Mouse (Mus musculus) lung, postnatal 0 days (tissue): ENCODE results near the gene Naip5. TPM values are rescaled to one million over a fixed set of nuclear protein-coding genes. Genes with fewer than 3 reads are reported as not detected.
"Not testable (repeated sequence)": the region's sequence is repeated elsewhere in the genome, so short reads cannot be mapped to it uniquely, and the experiment has no call there.

ENCODE experiments used
- ATAC-seq: fragments of 200-750 bp; cut with Nextera tagmentation; 2 replicates; pipeline ENCODE4 v1.8.0; 2017; ENCODE audit warnings: moderate library complexity
- DNase-seq: peaks from one replicate; pipeline ENCODE4 v3.0.0-alpha.2; 2016; ENCODE audit warnings: low spot score
- H3K27ac ChIP-seq: fragments of 300-500 bp; sonication (generic); 2 replicates; pipeline ENCODE4 v1.5.1; 2014; ENCODE audit warnings: antibody characterized with exemption, mild to moderate bottlenecking, low read length, mixed read lengths
- H3K27me3 ChIP-seq: fragments of 300-500 bp; sonication (generic); replicated peaks from 2 replicates; pipeline ENCODE4 v1.6.1; 2014; ENCODE audit warnings: low read length, mixed read lengths; ENCODE audit not compliant: insufficient read depth
- H3K36me3 ChIP-seq: fragments of 300-500 bp; sonication (generic); 2 replicates; pipeline ENCODE4 v1.6.1; 2014; ENCODE audit warnings: low read length, mixed read lengths; ENCODE audit not compliant: insufficient read depth
- H3K4me1 ChIP-seq: fragments of 300-500 bp; sonication (generic); 2 replicates; pipeline ENCODE4 v1.6.1; 2014; ENCODE audit warnings: antibody characterized with exemption, low read depth, low read length, mixed read lengths; ENCODE audit not compliant: insufficient read depth
- H3K4me2 ChIP-seq: fragments of 300-500 bp; sonication (generic); replicated peaks from 2 replicates; pipeline ENCODE4 v1.6.1; 2014; ENCODE audit warnings: low read depth, mild to moderate bottlenecking, low read length, moderate library complexity, mixed read lengths
- H3K4me3 ChIP-seq: fragments of 300-500 bp; sonication (generic); 2 replicates; pipeline ENCODE4 v1.5.1; 2014; ENCODE audit warnings: low read depth, low read length
- H3K9ac ChIP-seq: fragments of 300-500 bp; sonication (generic); replicated peaks from 2 replicates; pipeline ENCODE4 v1.6.1; 2014; ENCODE audit warnings: low read depth, mild to moderate bottlenecking
- H3K9me3 ChIP-seq: fragments of 300-500 bp; sonication (generic); 2 replicates; pipeline ENCODE4 v1.6.1; 2016; ENCODE audit warnings: low read length, mixed read lengths
- WGBS: fragments of 180-500 bp; shearing (Covaris S2); extraction: QIAGEN DNeasy Blood & Tissue Kit; methylation state at CpG from one replicate; pipeline ENCODE4 v1.1.7; 2014; 5-methylcytosine and 5-hydroxymethylcytosine counted together
- polyA plus RNA-seq: library from polyadenylated mRNA; unstranded; fragments of >200 nt; fragmentation: Nextera tagmentation; extraction: Ambion mirVana; gene quantifications from 2 replicates; pipeline ENCODE4 v1.2.1, GENCODE M21; 2015

Naip5 gene
- polyA plus RNA-seq, 1 experiment from 2014 or later = 0.67 TPM

- H3K27me3 ChIP-seq, H3K36me3 ChIP-seq, H3K9me3 ChIP-seq, H3K27ac ChIP-seq, H3K4me1 ChIP-seq, DNase-seq, H3K4me2 ChIP-seq, H3K9ac ChIP-seq, H3K4me3 ChIP-seq, ATAC-seq: not testable (repeated sequence)
- WGBS = 60% methylated on average over 2 of the region's 2 CpGs
These were observed 79.7 kb downstream of the Naip5 start for GRCm38 (mm10) chr13:100166378-100166777.

- H3K4me3 ChIP-seq, H3K4me1 ChIP-seq, H3K4me2 ChIP-seq, H3K27ac ChIP-seq, ATAC-seq, H3K9me3 ChIP-seq, DNase-seq, H3K9ac ChIP-seq, H3K36me3 ChIP-seq, H3K27me3 ChIP-seq: not testable (repeated sequence)
These were observed 83.7 kb downstream of the Naip5 start for GRCm38 (mm10) chr13:100162467-100162866.

Other genes starting within 250 kb of the Naip5 start
- 23.2 and 23.9 TPM in 2 replicates for gene Mccc2, start 230.7 kb downstream of the Naip5 start, polyA plus RNA-seq
- 22.5 and 30.7 TPM in 2 replicates for gene Bdp1, start 142.3 kb downstream of the Naip5 start, polyA plus RNA-seq
- gene Serf1, start 138.3 kb downstream of the Naip5 start, polyA plus RNA-seq = 61.6 and 82.2 TPM in 2 replicates
- 20.5 and 23.0 TPM in 2 replicates for gene Smn1, start 121.5 kb downstream of the Naip5 start, polyA plus RNA-seq
- 0.84 and 1.3 TPM in 2 replicates for gene Naip2, start 44.2 kb downstream of the Naip5 start, polyA plus RNA-seq
- gene Naip6, start 71.4 kb upstream of the Naip5 start, polyA plus RNA-seq = 0.19 and 0.38 TPM in 2 replicates
- not detected in 2 replicates for gene Naip1, start 206.5 kb upstream of the Naip5 start, polyA plus RNA-seq
- gene Gtf2h2, start 246.3 kb upstream of the Naip5 start, polyA plus RNA-seq = 22.9 and 35.5 TPM in 2 replicates